Comparison of ENCODE assay signal across 22 mouse cellular contexts in genomic region chr2:30316136-30316535, GRCm38 (mm10). TPM values are rescaled to one million over a fixed set of nuclear protein-coding genes. Genes with fewer than 3 reads are reported as not detected.
A peak's percentile ranks its signal among the peaks of the same experiment; 100 is the strongest.
DNase-seq lines count a peak whose midpoint lies in the region; ATAC-seq and TF ChIP-seq lines count a peak whose summit lies in the region.
"Had no signal": no experiment of that assay in that cellular context is flagged by ENCODE, and none has a peak within 500 bp of the region (broad histone marks: within the 10 kb centered on the region; RNA-seq: fewer than 3 reads in every experiment).

No protein-coding gene starts in this region.

- H3K27ac ChIP-seq in kidney, adult 2 months (ENCODE audit: insufficient read depth, low read depth, low read length), result no peak overlapping the region
- H3K27ac ChIP-seq in neural tube, embryonic 15.5 days (replicated peaks), result no peak overlapping the region
- H3K27ac ChIP-seq: embryonic facial prominence, embryonic 12.5 days; forebrain, embryonic 10.5 days; heart, embryonic 13.5 days had no signal

- no peak overlapping the region for H3K4me3 ChIP-seq in kidney, adult 2 months (ENCODE audit: insufficient read depth, low read depth, low read length)
- H3K4me3 ChIP-seq in neural tube, embryonic 15.5 days (replicated peaks), result no peak overlapping the region
- H3K4me3 ChIP-seq: embryonic facial prominence, embryonic 12.5 days; forebrain, embryonic 10.5 days; heart, embryonic 13.5 days had no signal

- no peak for ATAC-seq in neural tube, embryonic 15.5 days (ENCODE audit: low FRiP score)

- no peak overlapping the region for H3K9ac ChIP-seq in neural tube, embryonic 15.5 days (replicated peaks)
- H3K9ac ChIP-seq: embryonic facial prominence, embryonic 12.5 days; heart, embryonic 13.5 days had no signal

- H3K9me3 ChIP-seq in neural tube, embryonic 15.5 days (replicated peaks), result no peaks in the 10 kb centered on the region
- H3K9me3 ChIP-seq: embryonic facial prominence, embryonic 12.5 days; forebrain, embryonic 10.5 days; heart, embryonic 13.5 days had no signal

- TF ChIP-seq CTCF in kidney, adult 2 months (conservative IDR thresholded peaks at IDR 0.05; ENCODE audit: insufficient read depth, insufficient read length, low read depth, low read length), result 0 out of 2 replicates have a peak, but pooled peaks have one; percentile 4

- H3K4me1 ChIP-seq in kidney, adult 2 months (ENCODE audit: control insufficient read depth, insufficient read depth, low read length), result no peaks in the 10 kb centered on the region
- H3K4me1 ChIP-seq in neural tube, embryonic 15.5 days, result no peaks in the 10 kb centered on the region
- H3K4me1 ChIP-seq: embryonic facial prominence, embryonic 12.5 days; forebrain, embryonic 10.5 days; heart, embryonic 13.5 days had no signal

- WGBS in kidney, adult 2 months, result 94% methylated on average over 4 of the region's 4 CpGs
- 95% methylated on average over 4 of the region's 4 CpGs for WGBS in neural tube, embryonic 15.5 days

- TF ChIP-seq POLR2A in kidney, adult 2 months (IDR thresholded peaks at IDR 0.05; ENCODE audit: low read depth, low read length), result no peak

- peaks cover 9% of the 10 kb centered on the region for H3K36me3 ChIP-seq in kidney, adult 2 months (ENCODE audit: control insufficient read depth, insufficient read depth, low read length)
- H3K36me3 ChIP-seq in neural tube, embryonic 15.5 days, result peaks cover 88% of the 10 kb centered on the region

- DNase-seq in kidney, adult 2 months, result no peak
- DNase-seq in kidney, adult 9 months, result no peak
- peak; percentile 16 for DNase-seq in thymus, postnatal 4 days
- DNase-seq in thymus, postnatal 10 days (ENCODE audit: low spot score in 2 of 2), result no peak
- DNase-seq in R1 (ENCODE audit: low read depth, low spot score), result peak; percentile 64
- DNase-seq in right cerebral cortex, postnatal 36 days (ENCODE audit: low spot score in 2 of 2), result no peak
- DNase-seq: adrenal gland, postnatal 25 days; cerebellum, postnatal 10 days; kidney, postnatal 25 days; lung, postnatal 36 days; midbrain, embryonic 14.5 days had no signal

- H3K27me3 ChIP-seq in kidney, adult 2 months (replicated peaks; ENCODE audit: control insufficient read depth, insufficient read depth, low read length), result no peaks in the 10 kb centered on the region
- no peaks in the 10 kb centered on the region for H3K27me3 ChIP-seq in neural tube, embryonic 15.5 days (replicated peaks)
- H3K27me3 ChIP-seq: embryonic facial prominence, embryonic 12.5 days; heart, embryonic 13.5 days had no signal

- H3K4me2 ChIP-seq in neural tube, embryonic 15.5 days, result no peak overlapping the region
- H3K4me2 ChIP-seq: embryonic facial prominence, embryonic 12.5 days; heart, embryonic 13.5 days had no signal

RNA-seq across cellular contexts. Expression of gene Nup188, which starts 29.9 kb away (rescaled TPM):
- polyA plus RNA-seq in kidney, adult 2 months (2012; rRNA removed), result 17.5 and 18.7 TPM in 2 replicates
- polyA plus RNA-seq in neural tube, embryonic 15.5 days (2015; fragmentation: Nextera tagmentation; extraction: Ambion mirVana), result 15.4 and 22.2 TPM in 2 replicates

RNA-seq across cellular contexts. Expression of gene Dolk, which starts 30.0 kb away (rescaled TPM):
- 29.6 and 32.4 TPM in 2 replicates for polyA plus RNA-seq in kidney, adult 2 months (2012; rRNA removed)
- polyA plus RNA-seq in neural tube, embryonic 15.5 days (2015; fragmentation: Nextera tagmentation; extraction: Ambion mirVana), result 37.4 and 38.5 TPM in 2 replicates

RNA-seq across cellular contexts. Expression of gene Gm28038, which starts 35.3 kb away (rescaled TPM):
- polyA plus RNA-seq in kidney, adult 2 months (2012; rRNA removed), result not detected in 2 replicates
- polyA plus RNA-seq in neural tube, embryonic 15.5 days (2015; fragmentation: Nextera tagmentation; extraction: Ambion mirVana), result not detected in 2 replicates
- polyA plus RNA-seq: embryonic facial prominence, embryonic 12.5 days; forebrain, embryonic 10.5 days; gonadal fat pad, adult 2 months; heart, embryonic 13.5 days; intestine, embryonic 14.5 days; liver, adult 2 months; midbrain, embryonic 14.5 days; neural tube, embryonic 11.5 days; small intestine, adult 2 months; stomach, embryonic 14.5 days; thymus, postnatal 0 days had no signal

RNA-seq across cellular contexts. Expression of gene Sh3glb2, which starts 43.0 kb away (rescaled TPM):
- polyA plus RNA-seq in kidney, adult 2 months (2012; rRNA removed), result 84.6 and 132 TPM in 2 replicates
- polyA plus RNA-seq in neural tube, embryonic 15.5 days (2015; fragmentation: Nextera tagmentation; extraction: Ambion mirVana), result 174 and 200 TPM in 2 replicates

RNA-seq across cellular contexts. Expression of gene Miga2, which starts 47.9 kb away (rescaled TPM):
- polyA plus RNA-seq in kidney, adult 2 months (2012; rRNA removed), result 46.8 and 53.3 TPM in 2 replicates
- 32.7 and 35.8 TPM in 2 replicates for polyA plus RNA-seq in neural tube, embryonic 15.5 days (2015; fragmentation: Nextera tagmentation; extraction: Ambion mirVana)

Comparison
In these comparisons a context has a peak if more than half of its experiments do, and no peak if none do; other contexts are left out.
1. DNase-seq: peak in thymus, postnatal 4 days (single experiment) and R1 (single experiment); none in kidney, adult 2 months (single experiment), kidney, adult 9 months (single experiment), thymus, postnatal 10 days (0 of 2) and right cerebral cortex, postnatal 36 days (0 of 2).